ENCODE assay signal across 13 mouse cellular contexts in the genomic region with DNA sequence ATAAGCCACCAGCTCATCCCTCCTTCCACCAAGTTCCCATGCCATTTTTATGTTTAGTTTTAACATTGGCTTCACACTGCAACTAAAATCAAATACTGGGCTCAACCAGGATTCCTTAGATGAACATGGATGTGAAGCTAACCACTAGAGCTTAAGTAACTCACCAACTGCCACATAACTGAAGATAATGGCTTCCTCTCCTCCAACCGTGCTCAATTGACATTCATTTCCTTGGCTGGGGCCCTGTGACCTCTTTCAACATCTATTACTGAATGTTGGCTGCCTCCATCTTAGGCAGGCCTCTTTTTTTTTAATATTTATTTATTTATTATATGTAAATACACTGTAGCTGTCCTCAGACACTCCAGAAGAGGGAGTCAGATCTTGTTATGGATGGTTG. TPM values are rescaled to one million over a fixed set of nuclear protein-coding genes. Genes with fewer than 3 reads are reported as not detected.
"Had no signal": no experiment of that assay in that cellular context is flagged by ENCODE, and none has a peak within 500 bp of the region (broad histone marks: within the 10 kb centered on the region; RNA-seq: fewer than 3 reads in every experiment).

No protein-coding gene starts in this region.

- DNase-seq: retina, postnatal 1 day; right cerebral cortex, adult 18-20 months; right cerebral cortex, postnatal 14 days; right cerebral cortex, postnatal 25 days; right cerebral cortex, postnatal 4 days; spleen, adult 18-20 months; thymus, adult 18-20 months; thymus, adult 2 months; thymus, postnatal 14 days; thymus, postnatal 25 days; thymus, postnatal 36 days; thymus, postnatal 4 days had no signal

RNA-seq across cellular contexts. Expression of a gene that starts 7.8 kb away (rescaled TPM):
- polyA plus RNA-seq: neural tube, embryonic 13.5 days had no signal
